Mouse (Mus musculus) embryonic facial prominence, embryonic 13.5 days (tissue): ENCODE measurements around the gene Vstm5. TPM values are rescaled to one million over a fixed set of nuclear protein-coding genes. Genes with fewer than 3 reads are reported as not detected.

Experiments
- polyA plus RNA-seq: library from polyadenylated mRNA; unstranded; fragments of >200 nt; fragmentation: Nextera tagmentation; extraction: Ambion mirVana; gene quantifications from 2 replicates; pipeline ENCODE4 v1.2.1, GENCODE M21; 2015

The Vstm5 gene
- polyA plus RNA-seq, 1 experiment from 2014 or later: 4.2 TPM

Other genes starting within 250 kb of the Vstm5 start
- gene Panx1, start 193.6 kb upstream of the Vstm5 start, polyA plus RNA-seq: 49.5 and 52.7 TPM in 2 replicates
- gene Hephl1, start 126.9 kb upstream of the Vstm5 start, polyA plus RNA-seq: 0.06 TPM in 1 of 2 replicates, not detected in the other
- 31.6 and 33.2 TPM in 2 replicates for gene Med17, start 40.9 kb downstream of the Vstm5 start, polyA plus RNA-seq
- gene Taf1d, start 67.2 kb downstream of the Vstm5 start, polyA plus RNA-seq: 96.0 and 106 TPM in 2 replicates
- gene 4931406C07Rik, start 67.4 kb downstream of the Vstm5 start, polyA plus RNA-seq: 13.8 TPM in 2 replicates
- 20.7 and 20.8 TPM in 2 replicates for gene Cep295, start 118.7 kb downstream of the Vstm5 start, polyA plus RNA-seq